Mouse (Mus musculus) bone marrow macrophage, adult 2 months (primary cell): Measurements from ENCODE around the gene Afg1l. TPM values are rescaled to one million over a fixed set of nuclear protein-coding genes. Genes with fewer than 3 reads are reported as not detected.

Source experiments
- H3K27ac ChIP-seq: 2 replicates; pipeline ENCODE4 v1.5.1; 2012; ENCODE audit warnings: low read depth, low read length; ENCODE audit not compliant: insufficient read depth
- H3K4me1 ChIP-seq: 2 replicates; pipeline ENCODE4 v1.6.1; 2012; ENCODE audit warnings: low read length; ENCODE audit not compliant: control insufficient read depth, insufficient read depth
- H3K4me3 ChIP-seq: 2 replicates; pipeline ENCODE4 v1.5.1; 2012; ENCODE audit warnings: mild to moderate bottlenecking, low read length, moderate library complexity; ENCODE audit not compliant: insufficient read depth
- CTCF ChIP-seq: IDR thresholded peaks from 2 replicates; pipeline ENCODE4 v1.5.1; 2012; ENCODE audit warnings: low read depth, mild to moderate bottlenecking, low read length, moderate library complexity
- POLR2A ChIP-seq: IDR thresholded peaks from 2 replicates; pipeline ENCODE4 v1.6.1; 2012; ENCODE audit warnings: mild to moderate bottlenecking, low read depth, low read length, borderline replicate concordance
- polyA plus RNA-seq: library from polyadenylated mRNA; stranded (reverse); fragments of >200 nt; gene quantifications from 2 replicates; pipeline ENCODE4 v1.2.4, GENCODE M21; 2012; ENCODE audit not compliant: missing spikeins, insufficient read depth, insufficient read length

Gene Afg1l
- polyA plus RNA-seq = 6.5 and 8.2 TPM in 2 replicates

DNA sequence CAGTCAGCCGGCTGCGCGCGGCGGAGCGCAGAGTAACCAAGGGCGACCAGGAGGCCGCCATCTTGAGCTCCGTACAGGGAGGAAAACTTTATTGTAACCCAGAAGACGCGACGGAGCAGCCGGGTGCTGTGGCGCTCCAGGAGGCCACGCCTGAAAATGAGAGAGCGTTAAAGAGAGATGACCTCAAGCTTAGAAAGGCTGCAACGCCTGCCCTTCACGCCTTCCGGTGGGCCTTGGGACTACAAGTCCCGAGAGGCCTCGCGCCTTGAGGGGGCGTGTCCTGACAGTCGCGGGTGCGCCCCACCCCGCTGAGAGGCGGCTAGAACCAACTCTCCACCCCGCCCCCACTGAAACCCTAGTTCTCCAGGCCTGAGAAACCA lies at the start of gene Afg1l:
TSS of gene Afg1l (minus strand) at position 225 of the 380 bp plus-strand sequence.
- TF ChIP-seq CTCF = no peak
- TF ChIP-seq POLR2A = peak; percentile 83
- Histone ChIP-seq H3K4me1 (peaks cover 20% of the 10 kb centered on the region), H3K4me3 (peak within 1 kb of the TSS; percentile 68), H3K27ac (peak within 1 kb of the TSS; percentile 90)

- Histone ChIP-seq H3K4me3 (no peak overlapping the region), H3K27ac (no peak overlapping the region), H3K4me1 (peaks cover 3% of the 10 kb centered on the region)
- no peak for TF ChIP-seq POLR2A
- TF ChIP-seq CTCF = no peak
These were observed 47.3 kb upstream of the Afg1l start for GRCm38 (mm10) chr10:42525682-42526081.

GRCm38 (mm10) chr10:42523556-42524162 lies 45.3 kb upstream of the Afg1l start:
- H3K4me1 ChIP-seq = peaks cover 11% of the 10 kb centered on the region
- no peak overlapping the region for H3K27ac ChIP-seq
- H3K4me3 ChIP-seq = no peak overlapping the region

GRCm38 (mm10) chr10:42522912-42523311 lies 44.5 kb upstream of the Afg1l start:
- TF ChIP-seq POLR2A = no peak
- no peak for TF ChIP-seq CTCF
- Histone ChIP-seq H3K4me1 (peaks cover 13% of the 10 kb centered on the region), H3K27ac (no peak overlapping the region), H3K4me3 (no peak overlapping the region)

More at GRCm38 (mm10) chr10:42523556-42524162, 45.3 kb upstream of the Afg1l start:
- TF ChIP-seq POLR2A = no peak
- TF ChIP-seq CTCF = no peak

DNA sequence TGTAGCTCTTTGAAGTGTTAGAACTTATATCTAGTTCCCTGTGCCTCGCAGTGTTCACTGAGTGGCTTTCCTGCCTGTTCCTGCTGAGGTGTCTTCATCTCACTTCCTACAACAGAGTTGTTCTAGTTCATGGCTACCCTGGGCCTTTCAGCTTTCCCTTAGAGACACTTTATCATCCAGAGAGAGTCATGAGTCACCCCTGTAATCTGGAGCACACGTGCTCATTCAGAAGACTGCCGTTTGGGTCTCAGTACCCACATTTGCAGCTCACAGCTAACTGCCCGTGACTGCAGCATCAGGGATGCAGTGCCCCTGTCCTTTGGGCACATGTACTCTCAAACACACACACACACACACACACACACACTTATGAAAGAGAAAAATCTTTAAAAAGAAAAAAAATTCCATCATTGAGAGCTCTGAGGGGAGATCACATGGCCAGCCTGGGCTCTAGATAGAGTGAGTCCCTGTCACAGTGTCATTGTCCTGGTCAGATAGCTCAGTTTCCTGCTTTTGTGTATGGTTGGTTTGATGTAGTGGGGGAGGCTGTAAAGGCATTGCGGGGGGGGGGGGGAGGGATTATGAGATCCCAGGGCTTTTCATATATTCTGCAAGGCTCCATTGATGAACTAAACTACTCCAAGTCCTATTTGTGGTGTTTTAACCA lies 43.1 kb upstream of the Afg1l start:
- Histone ChIP-seq H3K4me3 (no peak overlapping the region), H3K27ac (no peak overlapping the region), H3K4me1 (peaks cover 13% of the 10 kb centered on the region)
- no peak for TF ChIP-seq POLR2A
- no peak for TF ChIP-seq CTCF

DNA sequence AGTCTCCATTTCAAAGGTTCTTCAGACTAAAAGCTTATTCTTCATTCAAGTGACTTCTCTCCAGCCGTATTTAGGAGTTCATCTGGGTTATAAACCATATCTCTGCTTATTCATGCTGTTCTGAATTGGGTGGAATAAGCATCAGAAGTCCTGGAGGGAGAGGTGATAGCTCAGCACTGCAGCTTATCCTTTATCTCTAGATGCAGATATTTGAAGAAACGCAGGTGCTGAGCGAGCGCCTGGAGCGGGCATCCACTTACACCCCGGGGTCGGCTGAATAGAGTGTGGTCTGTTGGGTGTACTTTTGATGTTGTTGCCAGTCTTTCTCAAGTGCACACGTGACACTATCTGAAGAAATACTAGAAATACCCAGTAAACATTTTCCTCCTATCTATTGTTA lies 40.0 kb upstream of the Afg1l start:
- TF ChIP-seq CTCF = no peak
- TF ChIP-seq POLR2A = no peak
- Histone ChIP-seq H3K4me3 (no peak overlapping the region), H3K4me1 (peaks cover 13% of the 10 kb centered on the region), H3K27ac (no peak overlapping the region)

DNA sequence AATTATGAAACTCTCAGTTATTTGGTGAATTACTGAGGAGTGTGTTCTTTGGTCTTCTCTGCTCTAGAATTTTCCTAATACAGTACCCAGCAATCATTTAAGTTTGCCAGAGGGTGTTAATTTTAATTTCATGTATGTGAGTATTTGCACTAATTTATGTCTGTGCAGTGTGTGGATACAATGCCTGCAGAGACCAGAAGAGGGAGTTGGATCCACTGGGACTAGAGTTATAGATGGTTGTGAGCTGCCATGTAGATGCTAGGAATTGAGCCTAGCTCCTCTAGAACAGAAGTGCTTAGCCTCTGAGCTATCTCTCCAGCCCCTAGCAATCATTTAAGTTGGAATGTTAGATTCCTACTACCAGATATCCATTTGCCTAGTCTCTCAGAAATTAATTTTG lies 35.8 kb upstream of the Afg1l start:
- no peak overlapping the region for H3K27ac ChIP-seq
- H3K4me1 ChIP-seq = 0 out of 2 replicates have a peak, but pooled peaks cover 2% of the 10 kb centered on the region
- no peak overlapping the region for H3K4me3 ChIP-seq
- no peak for TF ChIP-seq POLR2A
- TF ChIP-seq CTCF = no peak

GRCm38 (mm10) chr10:42511184-42512135 lies 33.1 kb upstream of the Afg1l start:
- TF ChIP-seq POLR2A (no peak), CTCF (no peak)
- peaks cover 11% of the 10 kb centered on the region for H3K4me1 ChIP-seq
- H3K27ac ChIP-seq = no peak overlapping the region
- no peak overlapping the region for H3K4me3 ChIP-seq

DNA sequence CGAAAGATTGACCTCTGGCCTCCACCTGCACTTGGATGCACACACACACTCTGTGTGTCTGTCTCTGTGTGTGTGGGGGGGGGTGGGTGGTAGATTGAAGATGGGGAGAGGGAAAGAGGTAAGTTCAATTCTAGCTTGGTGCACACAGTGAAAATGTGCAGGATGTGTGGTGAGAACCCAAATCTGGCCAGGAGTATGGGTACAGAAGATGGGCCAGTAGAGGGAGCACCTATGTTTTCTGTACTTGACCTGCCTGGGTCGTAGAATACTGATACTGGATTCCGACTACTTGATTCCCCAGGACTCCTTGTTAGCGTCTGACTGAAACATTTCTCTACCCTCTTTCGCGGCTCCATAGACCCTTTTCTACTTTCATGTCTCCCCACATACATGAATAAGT lies 31.8 kb upstream of the Afg1l start:
- H3K4me1 ChIP-seq = peaks cover 13% of the 10 kb centered on the region
- no peak for TF ChIP-seq POLR2A
- TF ChIP-seq CTCF = no peak
- no peak overlapping the region for H3K4me3 ChIP-seq
- H3K27ac ChIP-seq = no peak overlapping the region
